Mouse (Mus musculus) midbrain, postnatal 0 days (tissue): Measurements from ENCODE around the gene Adamtsl1. TPM values are rescaled to one million over a fixed set of nuclear protein-coding genes. Genes with fewer than 3 reads are reported as not detected.

ENCODE experiments used
- ATAC-seq: fragments of 200-750 bp; cut with Nextera tagmentation; 2 replicates; pipeline ENCODE4 v1.8.0; 2017; ENCODE audit warnings: moderate number of reproducible peaks, mild to moderate bottlenecking, moderate TSS enrichment, moderate library complexity; ENCODE audit not compliant: low FRiP score
- DNase-seq: peaks from one replicate; pipeline ENCODE4 v3.0.0-alpha.2; 2015; ENCODE audit warnings: low spot score
- H3K27ac ChIP-seq: fragments of 300-500 bp; sonication (generic); 2 replicates; pipeline ENCODE4 v1.5.1; 2014; ENCODE audit warnings: low read depth, mild to moderate bottlenecking, low read length, mixed read lengths
- H3K27me3 ChIP-seq: fragments of 300-500 bp; sonication (generic); 2 replicates; pipeline ENCODE4 v1.6.1; 2014; ENCODE audit warnings: low read length, control low read depth, mixed read lengths; ENCODE audit not compliant: insufficient read depth
- H3K36me3 ChIP-seq: fragments of 300-500 bp; sonication (generic); 2 replicates; pipeline ENCODE4 v1.6.1; 2014; ENCODE audit warnings: low read length, control low read depth, mixed read lengths; ENCODE audit not compliant: insufficient read depth
- H3K4me1 ChIP-seq: fragments of 300-500 bp; sonication (generic); 2 replicates; pipeline ENCODE4 v1.6.1; 2014; ENCODE audit warnings: mild to moderate bottlenecking, control low read depth, antibody characterized with exemption, low read length, mixed read lengths; ENCODE audit not compliant: insufficient read depth
- H3K4me2 ChIP-seq: fragments of 300-500 bp; sonication (generic); 2 replicates; pipeline ENCODE4 v1.6.1; 2014; ENCODE audit warnings: low read depth, mild to moderate bottlenecking, low read length, mixed read lengths; ENCODE audit not compliant: poor library complexity, severe bottlenecking
- H3K4me3 ChIP-seq: fragments of 300-500 bp; sonication (generic); 2 replicates; pipeline ENCODE4 v1.5.1; 2014; ENCODE audit warnings: low read depth, mild to moderate bottlenecking, low read length, moderate library complexity
- H3K9ac ChIP-seq: fragments of 300-500 bp; sonication (generic); replicated peaks from 2 replicates; pipeline ENCODE4 v1.6.1; 2014; ENCODE audit warnings: mild to moderate bottlenecking, low read length, moderate library complexity, mixed read lengths; ENCODE audit not compliant: poor library complexity, severe bottlenecking
- H3K9me3 ChIP-seq: fragments of 300-500 bp; sonication (generic); 2 replicates; pipeline ENCODE4 v1.6.1; 2016; ENCODE audit warnings: low read length, control low read depth
- CTCF ChIP-seq: IDR thresholded peaks from 2 replicates; pipeline ENCODE4 v1.5.1; 2016; ENCODE audit warnings: antibody characterized with exemption, mild to moderate bottlenecking
- WGBS: fragments of 180-500 bp; shearing (Covaris S2); extraction: QIAGEN DNeasy Blood & Tissue Kit; methylation state at CpG from one replicate; pipeline ENCODE4 v1.1.7; 2014; 5-methylcytosine and 5-hydroxymethylcytosine counted together
- polyA plus RNA-seq: library from polyadenylated mRNA; unstranded; fragments of >200 nt; fragmentation: Nextera tagmentation; extraction: Ambion mirVana; gene quantifications from 2 replicates; pipeline ENCODE4 v1.2.1, GENCODE M21; 2015
- total RNA-seq: library from RNA; depleted of rRNA; stranded (reverse); fragments of >200 nt; gene quantifications from 2 replicates; pipeline ENCODE4 v1.2.3, GENCODE M21; 2014

Gene Adamtsl1
- total and polyA plus RNA-seq, 2 experiments from 2014 or later: 4.9 to 7.3 TPM

DNA sequence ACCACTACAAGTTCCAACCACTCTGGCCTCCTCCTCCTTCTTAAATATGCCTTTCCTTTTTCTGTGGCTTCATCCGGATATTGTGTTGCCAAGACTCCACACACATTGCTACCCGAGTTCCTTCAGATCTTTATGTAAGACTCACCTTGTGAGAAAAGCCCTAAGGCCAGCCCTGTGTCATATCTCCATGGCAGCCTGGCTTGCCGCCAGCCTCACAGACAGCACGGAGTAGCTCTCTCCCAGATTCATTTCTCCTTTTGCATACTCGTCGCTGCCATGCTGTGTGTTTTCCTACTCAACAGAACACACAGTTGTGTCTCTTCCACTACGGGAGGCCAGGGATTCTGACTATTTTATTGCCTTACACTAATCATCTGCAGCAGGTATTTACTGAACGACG is 328.1 kb downstream of the Adamtsl1 start:
- H3K9ac ChIP-seq: no peak overlapping the region
- TF ChIP-seq CTCF: no peak
- no peak overlapping the region for H3K27ac ChIP-seq
- no peaks in the 10 kb centered on the region for H3K36me3 ChIP-seq
- ATAC-seq (peak; percentile 66; the same call in 1 of the 2 replicates), DNase-seq (peak; percentile 75)
- H3K9me3 ChIP-seq: no peaks in the 10 kb centered on the region
- WGBS: 58% methylated on average over 9 of the region's 9 CpGs
- no peaks in the 10 kb centered on the region for H3K27me3 ChIP-seq
- H3K4me2 ChIP-seq: no peak overlapping the region
- no peak overlapping the region for H3K4me3 ChIP-seq
- no peaks in the 10 kb centered on the region for H3K4me1 ChIP-seq

DNA sequence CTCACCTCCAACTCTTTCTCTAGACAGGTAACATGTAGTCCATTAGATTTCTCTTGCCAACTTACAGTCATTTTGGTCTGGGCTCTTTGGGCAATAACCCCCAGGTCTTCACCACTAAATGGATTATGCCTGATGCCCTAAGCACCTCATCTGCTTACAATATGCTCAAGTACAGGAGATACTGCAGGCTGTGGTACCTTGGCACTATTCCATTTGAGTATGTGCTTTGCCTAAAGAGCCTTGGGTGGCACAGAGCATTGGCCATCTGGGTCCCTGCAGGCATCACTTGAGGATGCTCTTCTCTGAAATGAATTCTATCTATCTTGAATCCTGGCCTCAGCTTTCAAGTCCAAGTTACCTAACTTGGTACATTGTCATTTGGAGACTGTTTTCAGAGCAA is 330.4 kb downstream of the Adamtsl1 start:
- ATAC-seq (no peak), DNase-seq (no peak)

DNA sequence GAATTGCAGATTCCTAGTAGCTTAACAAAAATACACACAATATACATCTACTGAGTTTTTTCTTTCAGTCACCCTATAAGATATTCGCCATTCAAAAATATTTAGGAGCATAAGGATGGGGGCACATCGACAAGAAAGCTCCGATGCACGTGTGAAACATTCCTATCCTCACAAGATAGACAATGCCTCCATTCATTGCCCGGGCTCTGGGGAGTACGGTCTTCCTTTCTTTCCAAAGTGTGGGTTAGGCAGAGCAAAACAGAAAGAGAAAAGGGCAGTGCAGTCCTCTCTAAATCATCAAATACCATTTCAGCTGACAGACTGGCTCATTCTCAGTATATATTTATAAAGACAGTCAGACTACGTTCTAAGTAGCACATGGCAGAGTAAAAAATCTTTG is 332.0 kb downstream of the Adamtsl1 start:
- Histone ChIP-seq H3K9me3 (no peaks in the 10 kb centered on the region), H3K4me1 (no peaks in the 10 kb centered on the region), H3K4me3 (no peak overlapping the region), H3K9ac (no peak overlapping the region), H3K4me2 (no peak overlapping the region), H3K36me3 (no peaks in the 10 kb centered on the region), H3K27me3 (no peaks in the 10 kb centered on the region), H3K27ac (no peak overlapping the region)
- ATAC-seq: no peak
- TF ChIP-seq CTCF: no peak
- 26% methylated on average over 7 of the region's 7 CpGs for WGBS
- DNase-seq: no peak

More for the DNA sequence above, 330.4 kb downstream of the Adamtsl1 start:
- H3K9me3 ChIP-seq: no peaks in the 10 kb centered on the region
- no peak overlapping the region for H3K27ac ChIP-seq
- no peaks in the 10 kb centered on the region for H3K36me3 ChIP-seq
- H3K27me3 ChIP-seq: no peaks in the 10 kb centered on the region
- no peak overlapping the region for H3K4me3 ChIP-seq
- no peaks in the 10 kb centered on the region for H3K4me1 ChIP-seq
- H3K9ac ChIP-seq: no peak overlapping the region
- H3K4me2 ChIP-seq: no peak overlapping the region
- no peak for TF ChIP-seq CTCF

DNA sequence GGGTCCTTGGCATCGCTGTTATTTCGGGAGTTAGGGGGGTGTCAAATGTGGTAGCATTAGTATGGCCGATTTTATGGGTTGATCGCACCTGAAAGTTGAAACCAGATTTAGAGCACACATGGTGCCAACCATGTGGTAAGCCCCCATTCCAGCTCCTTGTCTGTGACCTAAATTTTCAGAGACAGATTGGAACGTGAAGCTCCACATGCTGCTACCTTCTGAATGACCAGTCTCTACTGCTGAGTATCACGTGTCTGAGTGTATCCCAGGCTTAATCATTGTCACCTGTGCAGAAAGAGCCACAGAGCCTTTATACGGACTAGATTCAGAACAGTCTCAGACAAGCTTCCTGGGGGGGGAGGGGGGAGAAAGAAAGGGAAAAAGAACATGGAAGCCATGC is 339.4 kb downstream of the Adamtsl1 start:
- Histone ChIP-seq H3K27me3 (no peaks in the 10 kb centered on the region), H3K27ac (no peak overlapping the region), H3K4me2 (no peak overlapping the region), H3K9me3 (no peaks in the 10 kb centered on the region), H3K4me3 (no peak overlapping the region), H3K36me3 (no peaks in the 10 kb centered on the region), H3K9ac (no peak overlapping the region), H3K4me1 (no peaks in the 10 kb centered on the region)
- 88% methylated on average over 7 of the region's 7 CpGs for WGBS
- DNase-seq (no peak), ATAC-seq (no peak)
- TF ChIP-seq CTCF: no peak

DNA sequence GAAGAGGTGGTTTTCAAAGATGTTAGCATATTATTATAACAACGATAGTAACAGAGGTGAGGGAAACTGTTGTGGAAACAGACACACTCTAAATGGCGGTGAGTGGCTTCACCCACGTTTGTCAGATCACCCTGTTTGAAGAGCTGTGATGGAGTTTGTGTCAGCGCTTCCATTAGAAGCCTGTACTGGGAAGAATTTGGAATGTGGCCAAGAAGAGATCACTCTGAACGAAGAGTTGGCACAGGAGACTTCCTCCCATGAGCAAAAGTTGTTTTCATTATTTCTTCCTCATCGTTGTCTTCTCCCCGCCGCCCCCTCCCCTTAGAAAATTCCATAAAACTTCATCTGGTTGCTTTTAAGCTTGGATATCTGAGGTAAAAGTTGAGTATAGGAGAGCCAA is 340.5 kb downstream of the Adamtsl1 start:
- WGBS: 63% methylated on average over 8 of the region's 8 CpGs
- Histone ChIP-seq H3K9me3 (no peaks in the 10 kb centered on the region), H3K36me3 (no peaks in the 10 kb centered on the region), H3K4me1 (no peaks in the 10 kb centered on the region), H3K27ac (no peak overlapping the region), H3K27me3 (no peaks in the 10 kb centered on the region), H3K4me2 (no peak overlapping the region), H3K9ac (no peak overlapping the region), H3K4me3 (no peak overlapping the region)
- DNase-seq (peak; percentile 53), ATAC-seq (no peak)
- TF ChIP-seq CTCF: no peak

DNA sequence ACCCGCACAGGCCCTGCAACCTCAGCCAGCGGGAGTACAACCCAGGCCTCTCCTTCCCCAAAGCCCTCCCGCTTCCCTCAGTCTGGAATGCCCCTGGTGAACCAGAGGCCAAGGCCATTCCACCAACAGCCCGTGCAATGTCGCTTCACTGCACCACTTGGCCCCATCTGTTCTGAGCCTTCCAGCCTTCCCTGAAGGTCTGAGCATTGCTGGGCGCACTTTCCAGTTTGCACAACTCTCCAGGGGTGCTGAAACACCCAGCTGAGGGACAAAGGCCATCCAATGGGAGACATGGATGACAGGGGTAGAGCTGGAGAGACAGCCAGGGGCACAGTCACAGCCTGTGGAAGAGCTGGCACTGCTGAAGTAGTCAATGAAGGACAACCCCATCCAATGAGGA is 365.4 kb downstream of the Adamtsl1 start:
- no peak overlapping the region for H3K27ac ChIP-seq
- H3K4me1 ChIP-seq: no peaks in the 10 kb centered on the region
- H3K4me2 ChIP-seq: no peak overlapping the region
- DNase-seq (no peak), ATAC-seq (no peak)
- TF ChIP-seq CTCF: no peak
- H3K9me3 ChIP-seq: no peaks in the 10 kb centered on the region
- H3K4me3 ChIP-seq: no peak overlapping the region
- no peaks in the 10 kb centered on the region for H3K36me3 ChIP-seq
- H3K9ac ChIP-seq: no peak overlapping the region
- H3K27me3 ChIP-seq: no peaks in the 10 kb centered on the region
- WGBS: 79% methylated on average over 6 of the region's 6 CpGs
